Mouse (Mus musculus): Measurements from ENCODE around the gene Ube2g1.

DNA sequence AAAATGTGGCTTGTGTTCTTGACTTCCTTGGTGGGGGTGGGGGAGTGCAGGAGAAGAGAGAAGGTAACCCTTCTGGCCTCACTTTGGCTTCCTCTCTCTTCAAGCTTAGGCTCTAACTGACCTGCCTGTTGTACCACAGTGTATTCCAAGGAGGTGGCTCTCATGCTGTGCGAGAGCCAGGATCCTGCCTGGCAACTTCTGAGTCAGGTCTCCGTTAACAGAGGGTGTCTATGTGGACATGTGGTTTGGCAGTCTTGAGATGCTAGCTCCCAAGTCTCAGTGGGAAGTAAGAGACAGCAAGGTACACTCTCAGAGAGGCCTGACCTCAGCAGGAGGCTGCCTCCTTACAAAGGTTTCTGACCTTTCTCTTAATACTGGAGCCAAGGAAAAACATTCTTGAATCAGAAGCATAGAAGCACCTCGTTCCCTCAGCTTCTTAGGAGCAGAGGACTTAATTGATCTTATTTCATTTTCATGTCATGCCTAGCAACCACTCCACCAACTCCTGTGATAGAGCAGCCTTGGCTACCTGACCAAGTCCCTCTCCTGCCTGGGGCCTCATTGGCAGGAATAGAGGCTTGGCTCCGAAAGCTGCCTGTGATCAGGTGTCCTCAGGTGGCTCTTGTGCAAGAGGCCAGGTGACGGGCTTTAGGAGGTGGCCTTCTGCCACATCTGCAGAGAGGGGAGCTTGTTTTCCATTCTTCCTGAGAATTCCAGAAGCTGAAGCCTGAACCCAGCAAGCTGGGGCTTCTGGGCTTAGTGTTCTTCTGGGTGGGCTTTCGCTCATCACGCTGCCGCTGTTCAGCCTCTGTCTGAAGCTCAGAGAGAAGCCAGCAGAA is 25.3 kb upstream of the Ube2g1 start:
- TF ChIP-seq POLR2A (IDR thresholded peaks at IDR 0.05; ENCODE audit: control insufficient read depth, extremely low read depth, insufficient read depth, low read length, poor library complexity) (no peak), CTCF (IDR thresholded peaks at IDR 0.05; ENCODE audit: borderline replicate concordance, control insufficient read depth, extremely low read depth, insufficient read depth, low read length, poor library complexity) (no peak)
